Mouse (Mus musculus) spleen, adult 2 months (tissue): ENCODE measurements around the gene Prps1l3. TPM values are rescaled to one million over a fixed set of nuclear protein-coding genes. Genes with fewer than 3 reads are reported as not detected.

Experiments
- DNase-seq, 2 experiments: peaks; one replicate each; pipeline versions ENCODE4 v3.0.0 to v3.0.0-alpha.2; 2012 to 2021; ENCODE audit warnings: low spot score in 2 of 2, low read depth in 1 of 2
- H3K27ac ChIP-seq: fragments of 200-500 bp; 2 replicates; pipeline ENCODE4 v1.5.1; 2012; ENCODE audit warnings: low read length, inconsistent platforms; ENCODE audit not compliant: insufficient read depth
- H3K27me3 ChIP-seq: fragments of 200-500 bp; 2 replicates; pipeline ENCODE4 v1.6.1; 2012; ENCODE audit warnings: mild to moderate bottlenecking, moderate library complexity, low read length, inconsistent platforms; ENCODE audit not compliant: control insufficient read depth, insufficient read depth
- H3K36me3 ChIP-seq: fragments of 200-500 bp; 2 replicates; pipeline ENCODE4 v1.6.1; 2012; ENCODE audit warnings: mild to moderate bottlenecking, low read length, inconsistent platforms; ENCODE audit not compliant: control insufficient read depth, insufficient read depth
- H3K4me1 ChIP-seq: fragments of 200-500 bp; 2 replicates; pipeline ENCODE4 v1.6.1; 2011; ENCODE audit warnings: inconsistent platforms; ENCODE audit not compliant: control insufficient read depth, insufficient read depth, insufficient read length
- H3K4me3 ChIP-seq: fragments of 200-500 bp; 2 replicates; pipeline ENCODE4 v1.5.1; 2011; ENCODE audit warnings: mild to moderate bottlenecking, inconsistent platforms; ENCODE audit not compliant: insufficient read depth, insufficient read length; ENCODE audit errors: extremely low read depth
- CTCF ChIP-seq: fragments of 200-500 bp; IDR thresholded peaks from 2 replicates; pipeline ENCODE4 v1.5.1; 2011; ENCODE audit warnings: mild to moderate bottlenecking, inconsistent platforms; ENCODE audit not compliant: insufficient read depth, insufficient read length, insufficient replicate concordance; ENCODE audit errors: extremely low read depth
- POLR2A ChIP-seq: fragments of 200-500 bp; IDR thresholded peaks from 2 replicates; pipeline ENCODE4 v1.6.1; 2011; ENCODE audit warnings: low read depth, low read length, inconsistent platforms
- WGBS: fragments of 180-500 bp; shearing (Covaris S2); methylation state at CpG from one replicate; pipeline ENCODE4 v1.1.7; 2018; 5-methylcytosine and 5-hydroxymethylcytosine counted together
- polyA plus RNA-seq: library from polyadenylated mRNA; depleted of rRNA; stranded (reverse); fragments of >200 nt; gene quantifications from 2 replicates; pipeline ENCODE4 v1.2.3, GENCODE M21; 2012; rRNA removed

The Prps1l3 gene
- 10.6 and 12.1 TPM in 2 replicates for polyA plus RNA-seq

GRCm38 (mm10) chr12:57230192-57230706 lies at the start of gene Prps1l3, which contains the start of gene Mipol1:
TSS of gene Prps1l3 (plus strand) at chr12:57230412.
TSS of gene Mipol1 (plus strand) at chr12:57230427.
- WGBS = under 1% methylated on average over 58 of the region's 58 CpGs
- Histone ChIP-seq H3K4me3 (peak within 1 kb of the TSS; percentile 69), H3K27me3 (no peaks in the 10 kb centered on the region), H3K27ac (peak within 1 kb of the TSS; percentile 87), H3K36me3 (no peaks in the 10 kb centered on the region; the same call in 1 of the 2 replicates), H3K4me1 (peaks cover 8% of the 10 kb centered on the region; the same call in 1 of the 2 replicates)
- TF ChIP-seq POLR2A (peak; percentile 39), CTCF (no peak)
- peak; percentile 82 to 87 for DNase-seq

DNA sequence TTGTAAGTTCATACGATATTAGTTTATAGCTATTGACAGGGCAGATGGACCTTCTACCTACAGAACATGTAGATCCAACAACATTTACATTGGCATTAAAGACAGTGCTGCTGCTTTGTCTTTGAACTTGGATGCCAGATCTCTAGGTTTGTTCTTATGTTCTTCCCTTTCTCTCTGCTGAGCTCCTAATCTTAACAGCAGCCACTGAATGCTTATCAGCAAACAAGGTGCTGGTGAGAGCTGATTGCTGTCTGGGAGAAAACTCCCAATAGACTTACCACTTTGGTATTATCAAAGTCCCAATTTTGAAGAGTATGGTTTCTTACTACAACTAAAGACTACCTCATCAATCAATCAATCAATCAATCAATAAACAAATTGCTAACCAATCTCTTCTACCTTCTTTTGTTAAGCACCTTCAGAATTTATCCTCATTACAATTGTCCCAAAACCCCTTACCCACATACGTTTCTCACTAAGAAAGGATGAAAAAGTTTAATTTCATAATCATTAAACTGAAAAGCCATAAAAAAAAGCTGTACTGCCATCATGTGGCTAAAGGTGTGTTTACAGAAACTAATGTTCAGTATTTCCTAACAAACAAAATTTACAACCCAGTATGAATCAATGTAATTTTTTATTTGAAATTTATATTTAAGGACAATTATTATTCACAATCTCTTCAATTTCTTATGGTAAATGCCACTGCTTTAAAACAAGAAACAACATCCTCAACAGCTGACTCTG lies 45.6 kb upstream of the Prps1l3 start:
- TF ChIP-seq CTCF (no peak), POLR2A (no peak)
- DNase-seq = no peak
- H3K27me3 ChIP-seq = no peaks in the 10 kb centered on the region
- H3K4me1 ChIP-seq = no peaks in the 10 kb centered on the region
- H3K36me3 ChIP-seq = no peaks in the 10 kb centered on the region
- no peak overlapping the region for H3K4me3 ChIP-seq
- H3K27ac ChIP-seq = no peak overlapping the region
- WGBS = 54% methylated on average over 2 of the region's 2 CpGs

- H3K4me1 ChIP-seq = no peaks in the 10 kb centered on the region
- no peaks in the 10 kb centered on the region for H3K36me3 ChIP-seq
- DNase-seq = no peak
- no peak overlapping the region for H3K27ac ChIP-seq
- H3K4me3 ChIP-seq = no peak overlapping the region
- TF ChIP-seq POLR2A = no peak
- TF ChIP-seq CTCF = no peak
- WGBS = 0% methylated on average over 1 of the region's 1 CpGs
- no peaks in the 10 kb centered on the region for H3K27me3 ChIP-seq
These were observed 44.7 kb upstream of the Prps1l3 start for GRCm38 (mm10) chr12:57185475-57185874.

- Histone ChIP-seq H3K36me3 (no peaks in the 10 kb centered on the region), H3K4me3 (no peak overlapping the region), H3K27ac (no peak overlapping the region), H3K27me3 (no peaks in the 10 kb centered on the region), H3K4me1 (no peaks in the 10 kb centered on the region)
- no peak for DNase-seq
- no peak for TF ChIP-seq CTCF
- no peak for TF ChIP-seq POLR2A
- WGBS = 68% methylated on average over 2 of the region's 2 CpGs
These were observed 44.1 kb upstream of the Prps1l3 start for GRCm38 (mm10) chr12:57186126-57186525.

DNA sequence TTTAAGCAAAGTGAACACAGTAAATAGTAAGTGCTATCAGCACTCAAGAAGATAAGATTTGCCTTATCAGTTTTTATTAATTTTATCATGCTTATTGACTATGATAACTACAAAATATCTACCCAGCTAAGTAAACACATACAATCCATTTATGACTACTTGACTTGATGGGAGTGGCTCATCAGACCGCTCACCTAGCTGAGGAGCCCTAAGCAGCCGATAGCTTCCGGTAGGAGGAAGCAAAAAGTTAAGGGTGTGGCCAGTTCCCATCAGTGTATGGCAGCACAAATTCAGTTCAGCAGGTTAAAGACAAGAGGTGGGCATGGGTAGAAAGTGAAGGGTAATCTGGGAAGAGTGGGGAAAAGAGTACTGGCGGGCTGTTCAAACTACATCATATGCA lies 43.2 kb upstream of the Prps1l3 start:
- WGBS = 75% methylated on average over 4 of the region's 4 CpGs
- H3K36me3 ChIP-seq = no peaks in the 10 kb centered on the region

GRCm38 (mm10) chr12:57194609-57195008 lies 35.6 kb upstream of the Prps1l3 start:
- H3K36me3 ChIP-seq = no peaks in the 10 kb centered on the region
- H3K27ac ChIP-seq = no peak overlapping the region
- no peak for DNase-seq
- WGBS = 30% methylated on average over 3 of the region's 3 CpGs
- TF ChIP-seq POLR2A (no peak), CTCF (no peak)
- no peak overlapping the region; the same call in 1 of the 2 replicates for H3K4me3 ChIP-seq
- H3K27me3 ChIP-seq = peaks cover 6% of the 10 kb centered on the region
- H3K4me1 ChIP-seq = no peaks in the 10 kb centered on the region

More for the DNA sequence above, 43.2 kb upstream of the Prps1l3 start:
- Histone ChIP-seq H3K4me1 (no peaks in the 10 kb centered on the region), H3K4me3 (no peak overlapping the region), H3K27me3 (no peaks in the 10 kb centered on the region), H3K27ac (no peak overlapping the region)
- TF ChIP-seq POLR2A (no peak), CTCF (no peak)
- no peak for DNase-seq

DNA sequence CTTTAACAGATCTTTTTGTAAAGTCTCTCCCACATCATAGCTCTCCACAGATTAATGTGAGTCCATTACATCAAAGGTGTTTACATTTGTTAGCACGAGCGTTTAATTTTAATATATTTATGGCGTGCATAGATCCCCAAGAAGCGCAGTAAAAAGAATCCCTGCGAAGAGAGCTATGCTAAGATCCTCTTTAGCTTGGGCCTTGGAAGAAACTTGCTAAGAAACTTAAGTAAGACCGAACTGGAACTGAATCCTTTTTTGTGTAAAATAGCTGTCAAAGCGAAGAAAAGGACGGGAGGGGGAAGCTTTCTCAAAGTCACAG lies 34.0 kb upstream of the Prps1l3 start:
- WGBS = 23% methylated on average over 8 of the region's 8 CpGs
- Histone ChIP-seq H3K27ac (no peak overlapping the region), H3K27me3 (peaks cover 6% of the 10 kb centered on the region), H3K4me3 (peak overlapping the region; percentile 40; the same call in 1 of the 2 replicates), H3K36me3 (no peaks in the 10 kb centered on the region), H3K4me1 (no peaks in the 10 kb centered on the region)
- TF ChIP-seq CTCF (no peak), POLR2A (no peak)
- no peak for DNase-seq
